Mouse (Mus musculus) kidney, embryonic 14.5 days (tissue): ENCODE measurements at regions not wholly inside any gene's neighbourhood (a gene's known extent, or its start where the extent isn't known, plus 50 kb on each side); places are given as distances from the start of the nearest gene placed in this dataset.

Experiments
- ATAC-seq: fragments of 200-750 bp; cut with Nextera tagmentation; 2 replicates; pipeline ENCODE4 v1.8.0; 2017; ENCODE audit warnings: moderate number of reproducible peaks, mild to moderate bottlenecking, moderate TSS enrichment, moderate library complexity; ENCODE audit not compliant: low FRiP score, low TSS enrichment
- H3K27ac ChIP-seq: fragments of 300-500 bp; sonication (generic); 2 replicates; pipeline ENCODE4 v1.5.1; 2014; ENCODE audit warnings: low read depth, mild to moderate bottlenecking, low read length, moderate library complexity, mixed read lengths
- H3K27me3 ChIP-seq: fragments of 300-500 bp; sonication (generic); 2 replicates; pipeline ENCODE4 v1.6.1; 2014; ENCODE audit warnings: mild to moderate bottlenecking, low read length; ENCODE audit not compliant: control insufficient read depth, insufficient read depth
- H3K36me3 ChIP-seq: fragments of 300-500 bp; sonication (generic); 2 replicates; pipeline ENCODE4 v1.6.1; 2014; ENCODE audit warnings: low read length, mixed read lengths; ENCODE audit not compliant: control insufficient read depth, insufficient read depth
- H3K4me1 ChIP-seq: fragments of 300-500 bp; sonication (generic); 2 replicates; pipeline ENCODE4 v1.6.1; 2014; ENCODE audit warnings: low read length, mixed read lengths; ENCODE audit not compliant: control insufficient read depth, insufficient read depth
- H3K4me2 ChIP-seq: fragments of 300-500 bp; sonication (generic); replicated peaks from 2 replicates; pipeline ENCODE4 v1.6.1; 2014; ENCODE audit warnings: low read depth, mild to moderate bottlenecking, low read length
- H3K4me3 ChIP-seq: fragments of 300-500 bp; sonication (generic); 2 replicates; pipeline ENCODE4 v1.5.1; 2014; ENCODE audit warnings: mild to moderate bottlenecking, low read length
- H3K9ac ChIP-seq: fragments of 300-500 bp; sonication (generic); 2 replicates; pipeline ENCODE4 v1.6.1; 2014; ENCODE audit warnings: low read depth, mild to moderate bottlenecking, low read length, moderate library complexity
- H3K9me3 ChIP-seq: fragments of 300-500 bp; sonication (generic); 2 replicates; pipeline ENCODE4 v1.6.1; 2016; ENCODE audit warnings: low read length; ENCODE audit not compliant: control insufficient read depth
- WGBS: fragments of 180-500 bp; shearing (Covaris S2); extraction: QIAGEN DNeasy Blood & Tissue Kit; methylation state at CpG from one replicate; pipeline ENCODE4 v1.1.7; 2014; 5-methylcytosine and 5-hydroxymethylcytosine counted together

DNA sequence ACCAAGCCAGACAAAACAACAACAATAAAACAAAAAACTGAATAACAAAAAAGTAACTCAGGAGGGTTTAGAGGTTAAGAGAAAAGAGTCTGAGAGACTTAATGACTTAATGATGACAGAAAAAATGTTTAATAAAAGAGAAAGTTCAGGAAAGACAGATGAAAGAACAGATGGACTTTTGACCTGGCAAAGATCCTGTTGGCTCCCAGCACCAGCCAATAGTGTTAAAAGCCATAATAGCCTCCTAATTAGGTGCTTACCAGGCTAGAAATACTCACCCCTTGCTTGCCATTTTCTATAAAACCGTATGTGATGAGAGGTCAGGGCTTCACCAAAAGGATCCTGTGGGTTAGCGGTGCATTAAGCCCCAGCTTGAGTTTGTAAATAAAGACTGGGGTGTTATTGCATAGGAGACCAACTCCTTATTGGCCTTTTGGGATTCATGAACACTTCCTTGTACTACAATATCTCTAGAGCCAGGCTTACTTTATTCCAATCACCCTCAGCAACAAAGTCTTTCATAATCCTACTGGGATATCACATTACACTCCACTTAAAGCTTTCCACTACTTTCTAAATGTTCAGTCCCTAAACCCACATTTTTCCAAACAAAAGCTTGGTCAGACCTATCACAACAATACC, 282.1 kb upstream of the Rasa1 start:
- H3K27me3 ChIP-seq: no peaks in the 10 kb centered on the region
- ATAC-seq: no peak
- 64% methylated on average over 2 of the region's 2 CpGs for WGBS
- no peaks in the 10 kb centered on the region for H3K9me3 ChIP-seq
- H3K27ac ChIP-seq: no peak overlapping the region
- H3K36me3 ChIP-seq: no peaks in the 10 kb centered on the region
- no peak overlapping the region for H3K4me2 ChIP-seq
- H3K9ac ChIP-seq: no peak overlapping the region
- H3K4me3 ChIP-seq: no peak overlapping the region
- no peaks in the 10 kb centered on the region for H3K4me1 ChIP-seq

DNA sequence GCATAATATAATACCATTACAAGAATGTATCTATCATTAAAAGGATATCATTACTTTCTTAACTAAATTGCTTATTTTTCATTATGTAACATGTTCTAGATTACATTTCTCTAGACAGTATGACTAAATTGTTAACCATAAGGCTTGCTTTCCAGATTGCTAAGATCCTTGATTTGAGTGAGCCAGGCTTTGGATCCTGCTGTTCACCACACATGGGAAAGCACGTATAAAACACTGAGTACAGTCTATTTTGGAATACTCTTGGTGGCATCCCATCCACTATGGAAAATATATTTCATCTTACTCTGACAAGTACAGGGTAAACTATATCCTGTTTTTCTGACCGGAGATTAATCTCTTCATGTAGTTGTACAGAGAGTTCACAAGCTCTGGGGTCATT, 268.9 kb upstream of the Rasa1 start:
- H3K36me3 ChIP-seq: no peaks in the 10 kb centered on the region
- H3K4me1 ChIP-seq: no peaks in the 10 kb centered on the region
- H3K27ac ChIP-seq: no peak overlapping the region
- no peak for ATAC-seq
- no peak overlapping the region for H3K9ac ChIP-seq
- WGBS: 75% methylated on average over 2 of the region's 2 CpGs
- no peaks in the 10 kb centered on the region for H3K27me3 ChIP-seq
- H3K4me3 ChIP-seq: no peak overlapping the region
- H3K4me2 ChIP-seq: no peak overlapping the region
- H3K9me3 ChIP-seq: no peaks in the 10 kb centered on the region

DNA sequence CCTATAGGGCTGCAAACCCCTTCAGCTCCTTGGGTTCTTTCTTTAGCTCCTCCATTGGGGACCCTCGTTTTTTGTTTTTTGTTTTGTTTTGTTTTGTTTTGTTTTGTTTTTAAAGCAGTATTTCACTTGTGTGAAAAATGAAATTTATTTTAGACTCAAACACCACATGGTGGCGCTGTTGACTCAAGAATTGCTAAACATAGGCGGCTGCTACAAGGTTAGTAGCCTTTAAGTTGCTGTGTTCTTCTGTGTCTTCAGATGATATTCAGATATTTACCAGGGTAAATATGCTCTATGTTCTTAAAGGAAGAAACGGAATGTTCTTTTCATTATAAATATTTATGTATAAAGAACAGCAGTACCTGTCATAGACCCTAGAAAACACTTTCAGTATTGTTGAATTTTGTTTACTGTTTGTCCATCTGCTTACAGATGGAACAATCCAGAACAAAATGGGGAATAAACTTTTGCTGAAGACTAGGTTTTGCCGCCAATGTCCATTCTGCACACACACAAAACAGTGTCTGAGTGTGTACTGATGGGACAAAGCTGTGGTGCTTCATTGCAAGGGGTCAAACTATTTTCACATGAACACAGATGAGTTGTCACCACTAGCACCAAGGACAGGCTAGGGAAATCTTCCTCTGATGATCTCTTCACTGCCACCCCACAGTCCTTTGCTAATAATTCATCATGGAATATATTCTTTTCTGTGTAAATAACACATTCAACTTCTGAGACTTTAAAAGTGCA, 267.3 kb upstream of the Rasa1 start:
- no peak for ATAC-seq
- WGBS: 11% methylated on average over 5 of the region's 5 CpGs
- no peaks in the 10 kb centered on the region for H3K27me3 ChIP-seq
- no peaks in the 10 kb centered on the region for H3K4me1 ChIP-seq
- no peak overlapping the region for H3K4me3 ChIP-seq
- no peak overlapping the region for H3K9ac ChIP-seq
- no peak overlapping the region for H3K27ac ChIP-seq
- H3K9me3 ChIP-seq: no peaks in the 10 kb centered on the region
- H3K36me3 ChIP-seq: no peaks in the 10 kb centered on the region
- no peak overlapping the region for H3K4me2 ChIP-seq

DNA sequence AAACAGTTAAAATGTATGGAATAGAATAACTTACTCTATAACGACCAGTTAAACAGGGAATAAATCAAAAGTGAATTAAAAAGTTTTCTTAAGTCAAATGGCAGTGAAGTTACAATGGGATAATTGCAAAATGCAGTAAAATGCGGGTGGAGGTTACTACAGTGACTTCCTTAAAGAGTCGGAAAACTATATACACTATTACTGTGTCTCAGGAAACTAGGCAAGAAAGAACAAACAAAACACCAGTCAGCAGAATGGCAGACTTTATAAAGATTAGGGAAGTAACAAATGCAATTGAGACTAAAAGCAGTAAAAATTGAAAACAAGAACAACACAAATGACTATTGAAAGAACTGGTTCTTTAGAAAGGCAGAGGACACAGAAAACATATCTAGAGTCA, 264.1 kb upstream of the Rasa1 start:
- Histone ChIP-seq H3K36me3 (no peaks in the 10 kb centered on the region), H3K9ac (no peak overlapping the region), H3K4me1 (no peaks in the 10 kb centered on the region), H3K4me2 (no peak overlapping the region), H3K4me3 (no peak overlapping the region), H3K27ac (no peak overlapping the region), H3K9me3 (no peaks in the 10 kb centered on the region), H3K27me3 (no peaks in the 10 kb centered on the region)
- 63% methylated on average over 3 of the region's 3 CpGs for WGBS
- no peak for ATAC-seq

DNA sequence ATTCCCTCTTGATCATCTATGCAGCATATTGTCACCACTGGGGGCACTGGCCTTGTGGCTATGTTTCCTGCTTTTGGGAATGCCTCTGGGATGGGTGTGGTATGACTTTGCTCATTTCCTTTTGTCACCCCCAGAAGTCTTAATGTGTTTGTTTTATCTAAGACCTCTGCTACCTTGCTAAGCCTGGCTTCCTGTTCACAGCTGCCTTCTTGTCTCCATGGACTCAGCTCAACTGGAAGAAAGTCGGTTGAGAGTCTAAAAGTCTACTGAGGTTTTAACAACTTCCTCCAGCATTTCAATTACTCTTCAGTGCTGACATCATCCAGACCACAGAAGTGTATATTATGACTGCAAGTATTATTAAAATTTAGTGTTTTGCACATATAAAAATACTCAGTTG, 220.7 kb upstream of the Rasa1 start:
- H3K4me1 ChIP-seq: peaks cover 3% of the 10 kb centered on the region; the same call in 1 of the 2 replicates
- no peaks in the 10 kb centered on the region for H3K27me3 ChIP-seq
- H3K4me2 ChIP-seq: no peak overlapping the region
- ATAC-seq: no peak
- no peak overlapping the region for H3K4me3 ChIP-seq
- H3K27ac ChIP-seq: no peak overlapping the region
- no peaks in the 10 kb centered on the region for H3K36me3 ChIP-seq
- no peak overlapping the region for H3K9ac ChIP-seq
- 29% methylated on average over 1 of the region's 1 CpGs for WGBS
- H3K9me3 ChIP-seq: no peaks in the 10 kb centered on the region

DNA sequence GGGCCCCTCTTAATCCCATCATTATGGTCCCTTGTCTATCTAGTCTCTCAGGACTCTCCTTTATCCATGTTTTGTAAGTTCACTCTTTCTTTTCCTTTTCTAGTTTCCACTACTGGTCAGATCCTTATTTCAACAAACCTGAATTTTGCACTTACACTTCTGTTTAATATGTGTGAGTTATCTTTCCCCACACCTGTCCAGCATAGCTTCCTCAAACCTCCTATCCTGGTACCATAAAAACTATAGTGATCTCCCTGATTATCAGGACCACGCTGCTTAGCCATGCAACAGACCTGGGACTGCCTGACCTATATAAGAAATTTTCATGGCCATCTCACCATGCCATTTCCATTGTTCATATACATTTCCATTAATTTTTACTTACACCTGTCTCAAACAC, 219.6 kb upstream of the Rasa1 start:
- H3K27ac ChIP-seq: no peak overlapping the region
- WGBS: 95% methylated on average over 1 of the region's 1 CpGs
- ATAC-seq: no peak

DNA sequence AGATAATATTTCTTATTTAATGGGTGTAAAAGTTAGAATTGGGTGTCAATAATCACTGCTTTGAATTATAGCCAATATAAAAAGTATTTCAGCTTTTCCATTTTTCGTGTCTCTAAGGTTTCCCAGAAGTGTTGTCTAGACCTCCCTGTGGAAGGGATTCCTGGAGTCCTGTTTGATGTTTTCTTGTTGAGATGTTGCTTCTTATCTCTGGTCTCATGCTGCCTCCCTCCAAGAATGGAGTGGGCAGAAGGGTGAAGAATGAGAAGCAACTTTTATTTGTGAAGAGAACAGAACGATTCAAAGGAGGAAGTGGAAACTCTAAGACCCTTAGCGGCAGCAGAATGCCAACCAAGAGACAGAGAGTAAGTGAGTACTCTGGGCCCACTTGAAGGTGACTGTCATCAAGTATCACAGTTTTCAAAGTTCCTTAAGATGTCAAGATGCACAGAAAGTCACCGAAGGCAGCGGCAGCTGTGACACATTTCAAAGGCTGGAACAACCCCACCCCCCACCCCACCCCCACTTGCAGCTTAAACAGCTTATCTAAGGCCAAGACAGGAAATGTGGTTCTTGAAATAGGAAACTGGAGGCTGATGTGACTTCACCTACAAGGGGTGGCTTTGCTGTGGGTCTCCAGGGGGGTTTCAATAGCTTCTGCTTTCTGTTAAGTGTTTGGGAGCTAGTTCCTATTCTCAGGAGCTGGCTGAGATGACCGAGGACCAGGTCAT, 218.6 kb upstream of the Rasa1 start:
- Histone ChIP-seq H3K4me1 (peaks cover 3% of the 10 kb centered on the region; the same call in 1 of the 2 replicates), H3K27me3 (no peaks in the 10 kb centered on the region), H3K4me2 (no peak overlapping the region), H3K27ac (no peak overlapping the region), H3K9ac (no peak overlapping the region), H3K9me3 (no peaks in the 10 kb centered on the region), H3K36me3 (no peaks in the 10 kb centered on the region), H3K4me3 (no peak overlapping the region)
- 48% methylated on average over 6 of the region's 6 CpGs for WGBS
- ATAC-seq: no peak

More for the DNA sequence above, 219.6 kb upstream of the Rasa1 start:
- no peaks in the 10 kb centered on the region for H3K36me3 ChIP-seq
- no peak overlapping the region for H3K9ac ChIP-seq
- peaks cover 3% of the 10 kb centered on the region; the same call in 1 of the 2 replicates for H3K4me1 ChIP-seq
- no peak overlapping the region for H3K4me3 ChIP-seq
- no peaks in the 10 kb centered on the region for H3K27me3 ChIP-seq
- H3K9me3 ChIP-seq: no peaks in the 10 kb centered on the region
- no peak overlapping the region for H3K4me2 ChIP-seq

DNA sequence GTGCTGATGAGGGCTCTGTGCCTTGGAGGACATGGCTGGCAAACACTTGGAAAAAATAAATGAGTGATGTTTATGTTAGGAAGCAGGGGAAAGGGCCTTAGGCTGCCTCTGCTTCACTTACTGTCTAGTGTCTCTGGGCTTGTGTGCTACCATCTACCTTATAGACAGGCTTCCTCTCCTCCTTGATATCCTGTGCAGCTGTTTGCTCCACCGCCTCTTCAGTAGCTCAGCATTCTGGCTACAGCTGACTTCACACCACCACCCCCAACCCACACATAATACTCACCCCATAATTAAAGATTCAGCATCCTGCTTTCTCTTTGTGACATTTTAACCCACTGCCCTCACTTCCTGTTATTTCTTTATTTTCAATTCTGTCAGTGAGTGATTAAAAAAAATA, 217.9 kb upstream of the Rasa1 start:
- peak; percentile 58; the same call in 1 of the 2 replicates for ATAC-seq
- Histone ChIP-seq H3K27ac (no peak overlapping the region), H3K9me3 (no peaks in the 10 kb centered on the region), H3K4me3 (no peak overlapping the region), H3K27me3 (no peaks in the 10 kb centered on the region), H3K4me1 (peaks cover 3% of the 10 kb centered on the region; the same call in 1 of the 2 replicates), H3K36me3 (no peaks in the 10 kb centered on the region), H3K9ac (no peak overlapping the region), H3K4me2 (no peak overlapping the region)
- 40% methylated on average over 1 of the region's 1 CpGs for WGBS

DNA sequence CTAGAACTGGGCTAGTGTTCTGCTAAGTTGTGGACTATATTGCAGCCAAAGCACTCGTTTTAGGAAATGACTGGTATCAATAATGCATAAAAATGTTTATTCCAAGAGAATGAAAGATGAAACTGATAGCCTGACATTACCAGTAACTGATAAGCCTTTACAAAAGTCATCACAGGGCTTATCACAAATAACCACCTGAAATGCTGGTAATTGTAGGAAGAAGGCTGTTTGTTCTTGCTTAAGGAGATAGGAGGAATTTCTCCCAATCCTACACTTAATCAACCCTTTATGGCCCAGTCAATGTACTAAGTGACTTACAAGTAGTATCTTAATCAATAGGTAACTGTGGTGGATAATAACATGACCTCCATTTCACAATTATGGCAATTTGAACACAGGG, 217.1 kb upstream of the Rasa1 start:
- Histone ChIP-seq H3K4me3 (no peak overlapping the region), H3K27me3 (no peaks in the 10 kb centered on the region), H3K36me3 (no peaks in the 10 kb centered on the region), H3K9me3 (no peaks in the 10 kb centered on the region), H3K27ac (no peak overlapping the region), H3K4me1 (peaks cover 3% of the 10 kb centered on the region; the same call in 1 of the 2 replicates), H3K9ac (no peak overlapping the region), H3K4me2 (no peak overlapping the region)
- no peak for ATAC-seq
- WGBS: 74% methylated on average over 1 of the region's 1 CpGs
